Mouse (Mus musculus) gastrocnemius, adult 2 months (tissue): ENCODE data around the gene Chchd10. TPM values are rescaled to one million over a fixed set of nuclear protein-coding genes. Genes with fewer than 3 reads are reported as not detected.

Experiments used
- DNase-seq: peaks from one replicate; pipeline ENCODE4 v3.0.0; 2022
- H3K27ac ChIP-seq: fragments of 200-600 bp; 2 replicates; pipeline ENCODE4 v1.8.1; 2022; ENCODE audit warnings: mild to moderate bottlenecking
- H3K4me3 ChIP-seq: fragments of 200-600 bp; 2 replicates; pipeline ENCODE4 v1.8.1; 2022; ENCODE audit warnings: mild to moderate bottlenecking, moderate library complexity
- CTCF ChIP-seq: fragments of 200-600 bp; IDR thresholded peaks from 2 replicates; pipeline ENCODE4 v1.8.1; 2022; ENCODE audit warnings: antibody characterized with exemption, mild to moderate bottlenecking, moderate library complexity
- intact Hi-C: fragments of 180-260 bp; cut with DNase I; formaldehyde crosslinking; loops from one replicate; pipeline ENCODE4 v1.15.1; 2025
- total RNA-seq, 2 experiments: library from RNA; stranded (reverse); gene quantifications; 2 replicates each; pipeline ENCODE4 v1.2.3; 2021

Gene Chchd10
- total RNA-seq, 2 experiments from 2014 or later = 1,469 to 1,586 TPM

GRCm38 (mm10) chr10:75944066-75944772, 11.3 kb downstream of the Chchd10 start:
- H3K4me3 ChIP-seq = no peak overlapping the region; the same call in 1 of the 2 replicates
- H3K27ac ChIP-seq = peak overlapping the region; percentile 58
- no peak for DNase-seq
- intact Hi-C loops = no loop called here
- no peak for TF ChIP-seq CTCF

- Histone ChIP-seq H3K27ac (no peak overlapping the region), H3K4me3 (no peak overlapping the region)
- no peak for DNase-seq
- intact Hi-C loops = no loop called here
- no peak for TF ChIP-seq CTCF
Measured at GRCm38 (mm10) chr10:75945213-75945612, 12.3 kb downstream of the Chchd10 start.

- no peak for DNase-seq
- H3K4me3 ChIP-seq = no peak overlapping the region
- TF ChIP-seq CTCF = no peak
- intact Hi-C loops = no loop called here
- H3K27ac ChIP-seq = no peak overlapping the region
Measured at GRCm38 (mm10) chr10:75945896-75946295, 13.0 kb downstream of the Chchd10 start.

- no peak for DNase-seq
- Histone ChIP-seq H3K4me3 (no peak overlapping the region), H3K27ac (no peak overlapping the region)
- intact Hi-C loops = no loop called here
- TF ChIP-seq CTCF = no peak
Measured at GRCm38 (mm10) chr10:75948079-75948478, 15.1 kb downstream of the Chchd10 start.

- DNase-seq = no peak
- intact Hi-C loops = loop anchor here (5.0 to 10.0 kb wide), 3 partner anchors 187 to 365 kb away; partner anchors contain the start of genes Cabin1 and Ggt5
- Histone ChIP-seq H3K27ac (no peak overlapping the region), H3K4me3 (no peak overlapping the region)
- no peak for TF ChIP-seq CTCF
Measured at GRCm38 (mm10) chr10:75949053-75950045, 16.4 kb downstream of the Chchd10 start.

- TF ChIP-seq CTCF = no peak
- Histone ChIP-seq H3K27ac (no peak overlapping the region), H3K4me3 (peak overlapping the region; percentile 68)
- intact Hi-C loops = loop anchor here (1.0 to 10.0 kb wide), 5 partner anchors 54 to 366 kb away; partner anchors contain the start of genes Cabin1 and Ggt5
- peak; percentile 38 for DNase-seq
Measured at GRCm38 (mm10) chr10:75950791-75951210, 17.9 kb downstream of the Chchd10 start.

- Histone ChIP-seq H3K27ac (peak overlapping the region; percentile 61), H3K4me3 (peak overlapping the region; percentile 68)
- DNase-seq = no peak
- TF ChIP-seq CTCF = peak; percentile 75
- intact Hi-C loops = loop anchor here (1.0 to 10.0 kb wide), 5 partner anchors 54 to 367 kb away; partner anchors contain the start of genes Cabin1 and Ggt5
Measured at GRCm38 (mm10) chr10:75951424-75952050, 18.6 kb downstream of the Chchd10 start.

- DNase-seq = no peak
- H3K27ac ChIP-seq = no peak within 1 kb of the TSS
- no peak within 1 kb of the TSS for H3K4me3 ChIP-seq
- intact Hi-C loops = loop anchor here (5.0 to 10.0 kb wide), 3 partner anchors 192 to 370 kb away; partner anchors contain the start of genes Cabin1 and Ggt5
- no peak for TF ChIP-seq CTCF
Measured at GRCm38 (mm10) chr10:75954381-75954811, 21.5 kb downstream of the Chchd10 start, which contains the start of gene Gm5134. Gene Gm5134, plus strand, starts transcription at chr10:75954514.

- Histone ChIP-seq H3K27ac (no peak overlapping the region), H3K4me3 (no peak overlapping the region)
- intact Hi-C loops = no loop called here
- DNase-seq = no peak
- TF ChIP-seq CTCF = no peak
Measured at GRCm38 (mm10) chr10:75973846-75974245, 40.9 kb downstream of the Chchd10 start.

GRCm38 (mm10) chr10:75975216-75975615, 42.3 kb downstream of the Chchd10 start:
- intact Hi-C loops = no loop called here
- Histone ChIP-seq H3K27ac (no peak overlapping the region), H3K4me3 (no peak overlapping the region)
- peak; percentile 62 for TF ChIP-seq CTCF
- no peak for DNase-seq

- intact Hi-C loops = no loop called here
Measured at GRCm38 (mm10) chr10:75978119-75978834, 45.3 kb downstream of the Chchd10 start.

GRCm38 (mm10) chr10:75978835-75979157, 45.9 kb downstream of the Chchd10 start:
- TF ChIP-seq CTCF = no peak
- H3K27ac ChIP-seq = no peak overlapping the region
- DNase-seq = no peak
- H3K4me3 ChIP-seq = no peak overlapping the region
- intact Hi-C loops = no loop called here

More at GRCm38 (mm10) chr10:75978119-75978834, 45.3 kb downstream of the Chchd10 start:
- no peak overlapping the region for H3K27ac ChIP-seq
- H3K4me3 ChIP-seq = no peak overlapping the region
- DNase-seq = no peak
- TF ChIP-seq CTCF = no peak
